Mouse (Mus musculus) forelimb bud, embryonic 11.5 days (tissue): ENCODE measurements around the gene Etnk1.

Source experiments
- DNase-seq: peaks from one replicate; pipeline ENCODE4 v3.0.0-alpha.2; 2012; ENCODE audit warnings: low read depth, low spot score

Etnk1 gene

DNA sequence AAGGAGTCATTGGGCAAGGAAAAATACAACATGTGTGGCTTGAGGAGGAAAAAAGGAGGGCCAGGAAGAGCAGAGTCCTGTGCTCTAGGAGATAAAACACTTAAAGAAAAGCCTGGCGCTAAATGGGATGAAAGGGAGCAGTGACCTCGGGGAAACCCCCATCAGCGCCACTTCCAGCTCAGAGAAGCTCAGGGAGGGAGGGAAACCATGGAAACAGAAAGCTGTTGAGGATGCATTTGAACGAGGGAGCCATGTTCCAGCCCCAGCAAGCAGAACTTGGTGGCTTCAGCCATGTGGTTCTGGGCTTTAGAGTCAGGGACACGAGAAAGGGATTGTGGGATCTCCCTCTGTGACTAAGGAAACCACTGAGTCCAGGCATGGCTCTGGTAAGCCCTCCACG lies 45.7 kb downstream of the Etnk1 start:
- DNase-seq: no peak

DNA sequence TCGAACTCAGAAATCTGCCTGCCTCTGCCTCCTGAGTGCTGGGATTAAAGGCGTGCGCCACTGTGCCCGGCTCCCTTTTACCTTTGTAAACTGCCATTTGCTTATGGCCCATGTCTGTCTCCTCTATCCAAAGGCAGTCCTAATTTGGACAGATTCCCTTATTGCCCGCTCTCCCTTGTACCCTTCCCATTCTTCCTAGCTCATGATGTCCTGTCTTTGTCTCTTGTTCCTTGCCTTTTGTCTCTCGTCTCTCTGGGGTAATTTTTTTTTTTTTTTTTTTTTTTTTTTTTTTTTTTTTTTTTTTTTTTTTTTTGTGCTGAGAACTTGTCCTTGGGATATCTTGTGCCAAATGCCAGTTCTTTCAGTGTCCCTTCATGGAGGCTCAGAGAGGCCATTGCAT lies 46.4 kb downstream of the Etnk1 start:
- DNase-seq: no peak

DNA sequence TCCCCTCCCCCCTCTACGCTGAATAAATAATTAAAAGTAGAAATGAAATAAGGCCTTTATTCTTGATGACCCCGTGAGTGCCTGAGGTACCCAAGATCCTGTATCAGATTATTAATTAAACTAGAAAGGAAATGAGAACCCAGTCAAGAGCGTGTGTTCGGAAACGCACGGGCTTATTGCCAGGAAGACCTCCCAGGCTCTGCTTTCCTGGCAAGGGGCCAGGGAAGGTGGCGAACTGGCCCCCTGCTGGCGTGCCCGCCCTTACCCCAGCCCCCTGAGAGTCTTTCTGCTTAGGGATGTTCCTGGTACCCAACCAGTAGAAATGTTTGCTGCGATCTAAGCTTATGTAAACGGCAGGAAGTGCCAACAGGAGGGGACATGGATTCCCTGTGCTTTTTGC lies 49.2 kb downstream of the Etnk1 start:
- no peak for DNase-seq

DNA sequence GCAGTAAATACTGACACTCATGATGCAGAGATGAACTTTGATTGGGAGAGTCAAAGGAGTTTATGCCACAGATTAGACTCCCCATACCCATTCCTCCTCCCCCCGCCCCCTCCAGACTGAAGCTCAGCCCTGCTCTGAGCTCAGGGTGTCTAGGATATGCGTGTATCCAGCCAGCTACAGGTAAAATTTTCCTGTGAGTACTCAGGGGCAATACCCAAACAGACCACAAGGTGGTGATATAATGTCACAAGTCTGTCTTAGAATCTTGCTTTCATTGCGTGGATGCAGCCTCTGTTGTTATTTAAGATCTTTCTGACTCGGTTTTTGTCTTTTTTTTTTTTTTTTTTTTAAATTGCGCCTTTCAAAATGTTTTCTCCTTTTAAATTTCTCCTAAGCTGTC lies 52.3 kb downstream of the Etnk1 start:
- DNase-seq: peak; percentile 85

DNA sequence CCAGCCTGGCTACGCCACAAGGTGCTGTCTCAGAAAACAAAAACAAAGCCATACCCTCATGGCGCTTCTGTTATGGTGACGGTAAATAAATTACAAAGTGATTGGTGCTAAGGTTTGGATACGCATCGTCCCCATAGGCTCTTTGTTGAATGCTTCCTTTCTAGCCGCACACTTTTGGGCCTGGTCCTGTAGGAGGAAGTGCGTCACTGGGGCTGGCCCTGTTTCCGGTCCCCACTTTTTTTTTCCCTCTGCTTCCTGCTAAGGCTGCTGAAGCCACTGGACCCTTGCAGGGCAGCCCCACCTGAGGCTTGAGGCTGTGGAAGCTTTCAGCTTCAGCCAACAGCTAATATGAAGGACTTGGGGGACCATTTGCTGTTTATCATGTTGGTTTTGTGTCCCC lies 54.2 kb downstream of the Etnk1 start:
- no peak for DNase-seq

DNA sequence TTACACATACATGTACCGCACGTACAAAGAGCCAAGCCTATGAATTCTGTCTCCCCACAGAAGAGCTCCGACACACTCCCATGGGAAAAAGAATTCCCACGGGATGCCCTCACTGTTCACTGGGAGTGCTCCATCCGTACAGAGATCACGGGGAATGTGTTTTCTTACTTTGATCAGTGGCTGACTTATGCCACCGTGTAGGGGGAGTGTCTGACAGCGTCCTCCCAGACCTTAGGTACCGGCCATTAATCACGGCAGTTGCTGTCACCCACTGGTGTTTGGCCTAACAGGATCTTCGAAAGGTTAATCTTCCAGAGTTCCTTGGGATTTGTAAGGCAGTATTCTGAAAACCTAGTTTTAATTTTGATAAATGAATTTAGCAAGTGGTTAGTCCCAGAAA lies 57.0 kb downstream of the Etnk1 start:
- no peak for DNase-seq

DNA sequence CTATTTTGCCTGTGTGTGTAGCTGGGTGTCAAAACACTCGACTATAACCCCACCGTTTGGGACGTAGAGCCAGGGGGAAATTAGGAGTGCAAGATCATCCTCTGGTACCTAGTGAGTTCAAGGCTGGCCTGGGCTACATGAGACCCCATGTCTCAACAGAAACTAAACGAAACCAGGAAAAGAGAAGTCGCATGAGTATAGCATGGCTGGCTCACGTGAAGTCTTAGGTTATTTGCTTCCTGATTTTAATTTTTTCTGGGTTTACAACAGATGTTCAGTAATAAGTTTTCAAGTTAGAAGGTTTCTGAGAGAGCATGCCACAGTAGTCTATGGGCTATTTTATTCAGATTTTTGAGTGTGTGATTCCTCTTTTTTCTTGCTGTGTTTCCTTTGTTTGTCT lies 57.9 kb downstream of the Etnk1 start:
- DNase-seq: no peak

DNA sequence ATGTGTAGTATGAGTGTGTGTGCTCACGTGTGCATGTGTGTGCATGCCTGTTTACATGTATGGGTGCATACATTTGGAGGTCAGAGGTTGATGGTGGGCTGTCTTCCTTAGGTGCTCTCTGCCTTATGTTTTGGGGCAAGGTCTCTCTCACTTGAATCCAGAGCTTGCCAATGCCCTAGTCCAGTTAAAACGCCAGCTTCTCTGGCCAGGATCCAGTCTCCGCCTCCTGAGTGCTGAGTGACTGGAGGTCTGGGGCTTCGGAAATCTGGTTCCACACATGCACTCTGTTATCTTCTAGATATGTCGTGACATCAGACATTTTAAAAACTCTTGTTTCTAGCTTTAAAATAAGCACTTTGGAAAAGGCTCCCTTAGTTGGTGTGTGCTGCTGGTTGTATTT lies 61.7 kb downstream of the Etnk1 start:
- DNase-seq: no peak

DNA sequence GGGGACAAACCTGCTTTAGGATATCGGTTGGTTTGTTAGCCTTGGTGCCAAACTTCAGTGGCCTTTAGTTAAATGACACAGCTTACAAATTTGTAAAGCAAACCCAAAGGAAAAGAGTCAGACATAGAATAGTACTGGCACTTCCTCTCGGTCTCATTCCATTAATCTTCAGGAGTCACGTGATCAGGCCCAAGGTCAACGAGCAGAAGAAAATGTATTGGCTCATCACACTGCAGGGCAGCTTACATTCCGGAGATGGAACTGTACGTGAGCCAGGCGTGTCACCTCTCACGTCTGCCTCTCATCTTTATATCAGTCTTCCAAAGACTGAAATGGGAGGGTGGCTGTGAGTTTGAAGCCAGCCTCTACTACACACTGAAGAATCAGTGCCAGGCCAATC lies 62.9 kb downstream of the Etnk1 start:
- DNase-seq: no peak

DNA sequence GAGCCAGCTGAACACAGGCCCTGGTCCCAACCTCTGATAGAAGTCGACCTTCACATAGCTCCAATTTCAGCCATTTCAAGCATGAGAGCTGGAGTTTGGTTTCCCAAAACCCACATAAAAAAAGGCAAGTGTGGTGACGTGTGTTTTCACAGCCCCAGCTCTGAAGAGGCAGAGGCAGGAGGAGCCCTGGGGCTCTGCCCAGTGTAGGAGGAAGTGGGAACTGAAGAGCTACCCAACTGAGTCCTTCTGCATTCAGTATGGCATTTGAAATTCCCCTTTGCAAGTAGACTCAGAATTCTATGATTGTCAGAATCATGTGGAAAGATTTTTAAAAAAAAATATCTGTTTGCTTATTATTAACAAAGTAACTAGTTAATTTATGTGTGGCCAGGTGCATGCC lies 63.9 kb downstream of the Etnk1 start:
- no peak for DNase-seq

DNA sequence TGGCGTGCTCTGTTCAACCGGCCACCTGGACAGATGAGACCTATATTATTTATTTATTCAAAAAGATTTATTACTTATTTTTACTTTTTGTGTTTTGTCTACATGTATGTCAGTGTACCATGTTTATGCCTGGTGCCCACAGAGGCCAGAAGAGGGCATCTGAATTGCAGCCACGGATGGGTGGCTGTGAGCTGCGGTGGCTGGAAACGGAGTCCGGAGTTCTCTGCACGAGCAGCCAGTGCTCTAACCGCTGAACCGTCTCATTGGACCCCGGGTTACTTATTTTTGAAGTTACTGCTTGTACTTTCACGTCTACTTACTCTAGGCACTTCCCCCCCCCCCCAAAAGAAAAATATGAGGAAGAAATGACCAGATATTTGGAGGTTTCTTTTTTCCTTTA lies 65.7 kb downstream of the Etnk1 start:
- DNase-seq: no peak

DNA sequence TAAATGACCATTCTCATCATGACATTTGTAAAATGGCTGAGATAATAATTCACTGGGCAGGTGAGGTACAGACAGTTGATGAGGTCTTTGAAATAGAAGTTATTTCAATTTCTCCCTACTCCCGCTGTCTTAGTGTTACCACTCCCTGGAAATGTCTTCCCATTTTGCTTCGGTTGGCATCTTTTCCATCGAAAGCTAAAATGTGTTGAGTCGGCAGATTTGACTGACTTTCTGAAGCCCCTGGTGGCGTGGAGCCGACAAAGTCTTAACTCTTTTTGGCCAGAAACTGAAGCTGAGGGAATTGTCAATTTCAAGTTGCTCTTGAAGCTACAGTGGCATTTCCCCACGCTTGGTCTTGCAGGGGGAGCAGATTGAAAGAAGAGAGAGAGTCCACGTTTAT lies 67.8 kb downstream of the Etnk1 start:
- DNase-seq: no peak

DNA sequence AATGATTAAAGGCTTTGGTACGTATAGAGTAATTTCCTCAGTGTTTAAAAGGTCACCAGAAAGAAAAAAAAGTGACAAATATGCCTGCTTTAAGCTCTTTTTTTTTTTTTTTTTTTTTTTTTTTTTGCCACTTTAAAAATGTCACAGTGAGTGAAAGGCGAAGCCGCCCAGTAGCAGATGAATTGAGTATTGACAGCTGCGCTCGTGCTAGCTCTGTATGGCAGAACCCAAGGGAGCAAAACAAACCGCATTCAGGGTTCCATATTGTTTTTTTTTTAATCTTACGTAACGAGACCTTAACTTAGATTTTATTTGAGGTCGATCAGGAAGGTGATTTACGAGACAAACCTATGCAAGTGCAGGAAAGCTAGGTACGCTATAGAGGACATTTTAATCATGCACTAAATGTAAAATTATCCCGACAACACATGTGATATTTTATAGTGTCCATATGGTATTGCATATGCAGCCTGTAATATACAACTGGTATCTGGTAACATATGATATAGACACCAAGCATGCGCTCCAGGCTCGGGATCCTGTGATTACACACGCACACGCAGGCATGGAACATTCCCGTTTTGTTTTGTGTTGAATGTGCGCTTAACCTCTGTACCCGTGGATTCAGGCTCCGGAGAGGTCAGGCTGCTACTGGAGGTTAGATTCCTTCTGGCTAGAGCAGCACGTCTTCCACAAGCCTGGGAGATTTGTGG lies 72.5 kb downstream of the Etnk1 start:
- peak; percentile 19 for DNase-seq

DNA sequence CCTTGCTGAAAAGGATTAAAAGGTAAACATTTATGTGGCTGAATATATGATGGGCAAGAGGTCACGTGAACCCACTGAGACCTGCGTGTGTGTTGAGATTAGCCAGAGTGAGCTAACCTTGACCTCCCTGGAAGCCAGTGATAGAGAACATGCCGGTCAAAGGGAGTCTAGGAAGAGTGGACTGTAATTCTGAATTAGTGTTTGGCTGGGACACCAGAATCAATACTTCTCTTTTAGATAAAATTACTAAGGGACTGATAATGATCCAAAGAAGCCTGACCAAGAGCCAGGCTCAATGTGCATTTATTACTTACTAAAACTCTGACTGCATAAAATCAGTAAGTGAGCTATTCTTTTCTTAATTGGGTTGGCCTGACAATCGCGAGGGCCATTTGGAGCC lies 76.2 kb downstream of the Etnk1 start:
- no peak for DNase-seq

DNA sequence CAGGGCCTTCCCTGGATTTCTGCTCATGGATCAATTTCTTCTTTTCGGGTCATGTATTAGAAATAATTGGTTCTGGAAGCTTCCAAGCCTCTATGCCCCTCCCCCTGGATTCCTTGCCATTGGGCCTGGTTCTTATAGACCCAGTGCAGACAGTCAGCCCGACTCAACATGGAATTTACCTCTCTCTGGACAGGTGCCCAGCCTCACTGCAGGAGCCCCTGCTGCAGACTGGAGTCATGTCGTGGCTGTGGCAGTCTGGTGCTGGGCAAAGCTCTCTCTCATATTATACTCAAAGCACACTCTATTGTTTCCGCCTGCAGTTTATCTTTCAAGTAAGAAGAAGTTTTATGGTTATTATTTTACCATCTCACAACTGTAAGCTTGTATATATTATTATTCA lies 90.9 kb downstream of the Etnk1 start:
- DNase-seq: no peak

DNA sequence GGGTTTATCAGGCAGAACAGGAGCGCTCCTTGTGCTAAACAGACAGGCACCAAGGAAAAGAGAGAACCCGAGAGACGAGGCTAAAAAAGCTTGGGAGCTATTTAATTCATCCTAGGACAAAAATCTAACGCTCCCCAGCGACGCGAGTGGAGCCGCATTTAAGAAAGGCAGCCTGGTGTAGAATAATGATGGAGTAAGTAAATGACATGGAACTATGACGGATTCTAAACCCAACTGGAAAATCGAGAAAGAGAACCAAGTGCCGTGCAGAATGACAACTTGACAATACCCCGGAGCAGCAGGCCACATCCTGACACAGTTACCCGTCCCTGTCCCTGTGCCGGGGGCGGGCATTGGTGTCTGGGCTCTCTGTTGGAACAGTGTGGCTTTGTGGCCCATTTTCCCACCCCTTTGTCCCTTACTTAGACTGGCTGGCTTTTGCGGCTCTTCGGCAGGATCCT lies 92.2 kb downstream of the Etnk1 start:
- no peak for DNase-seq

DNA sequence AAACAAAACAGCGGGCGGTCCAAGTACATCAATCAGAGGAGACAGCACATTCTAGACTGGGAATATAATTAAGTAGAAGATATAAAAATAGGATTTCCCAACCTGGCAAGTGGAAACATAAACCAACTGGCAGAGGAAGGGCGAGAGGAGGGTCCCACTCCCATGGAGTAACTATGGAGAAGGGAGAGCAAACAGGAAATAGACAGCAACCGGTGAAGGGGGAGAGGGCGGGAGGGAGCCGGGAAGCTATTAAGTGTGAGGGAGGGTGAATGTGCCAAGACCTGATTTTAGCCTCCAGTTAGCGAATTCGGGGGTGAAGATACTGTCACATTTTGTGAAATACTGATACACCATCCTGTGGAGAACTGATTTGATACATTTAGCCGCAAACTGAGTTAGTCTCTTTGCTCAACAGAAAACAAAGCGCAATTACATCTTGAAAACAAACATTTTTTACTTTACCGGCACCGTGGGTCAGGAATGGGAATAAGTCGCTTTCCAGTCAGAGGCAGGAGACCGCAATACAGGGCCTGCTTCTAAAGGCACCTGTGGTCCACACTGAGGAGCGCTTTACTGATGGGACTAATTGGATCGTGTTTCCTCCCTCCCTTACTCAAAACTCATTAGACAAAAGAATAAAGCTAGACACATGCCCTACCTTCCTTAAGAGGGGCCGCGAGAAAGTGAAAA lies 93.0 kb downstream of the Etnk1 start:
- DNase-seq: peak; percentile 38

DNA sequence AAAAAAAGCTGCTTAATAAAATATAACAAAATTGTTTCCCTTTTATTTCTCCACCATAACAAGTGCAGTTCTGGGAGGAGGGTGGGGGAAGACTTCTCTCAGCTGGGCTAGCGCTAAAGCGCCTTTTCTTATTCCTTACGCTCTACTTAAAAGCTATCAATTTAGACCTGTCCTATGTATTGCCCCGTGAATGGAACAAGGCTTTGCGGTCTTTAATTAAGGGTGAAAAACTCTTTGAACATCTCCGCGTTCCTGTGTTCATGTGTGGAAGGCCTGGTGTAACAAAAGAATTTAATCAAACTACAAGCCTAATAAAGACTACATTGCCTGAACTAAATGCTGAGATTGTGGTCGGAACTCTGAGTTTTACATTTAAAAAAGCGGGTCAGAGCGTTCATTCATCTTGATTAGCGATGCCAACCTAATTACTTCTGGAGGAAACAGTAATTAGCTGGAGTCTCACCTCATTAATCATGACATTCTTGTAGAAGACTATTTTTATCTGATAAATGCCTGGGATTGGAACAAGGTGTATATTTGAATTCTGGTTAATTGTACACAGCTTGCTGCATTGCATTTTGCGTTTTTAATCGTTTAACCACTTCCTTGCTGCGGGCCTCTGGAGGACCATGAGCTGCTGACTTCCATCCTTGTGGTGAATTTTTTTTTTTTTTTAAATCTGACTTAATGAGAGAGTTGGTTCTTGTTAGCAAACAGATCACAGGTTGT lies 93.7 kb downstream of the Etnk1 start:
- DNase-seq: peak; percentile 49

DNA sequence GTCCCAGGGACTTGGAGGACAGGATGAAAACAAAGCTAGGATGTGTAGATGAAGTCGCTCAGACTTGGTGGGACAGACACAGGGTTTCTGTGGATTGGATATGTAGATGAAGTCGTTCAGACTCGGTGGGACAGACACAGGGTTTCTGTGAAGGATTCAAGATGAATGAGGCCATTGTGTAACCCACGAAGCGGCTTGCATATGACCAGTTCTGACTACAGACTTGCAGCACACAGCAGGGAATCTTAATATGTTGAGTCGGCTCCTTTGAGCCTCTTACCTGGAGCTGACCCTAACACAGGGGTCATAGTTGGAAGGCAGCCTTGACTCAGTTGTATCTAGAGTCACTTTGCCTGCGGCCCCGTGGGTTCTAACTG lies 94.3 kb downstream of the Etnk1 start:
- peak; percentile 18 for DNase-seq

DNA sequence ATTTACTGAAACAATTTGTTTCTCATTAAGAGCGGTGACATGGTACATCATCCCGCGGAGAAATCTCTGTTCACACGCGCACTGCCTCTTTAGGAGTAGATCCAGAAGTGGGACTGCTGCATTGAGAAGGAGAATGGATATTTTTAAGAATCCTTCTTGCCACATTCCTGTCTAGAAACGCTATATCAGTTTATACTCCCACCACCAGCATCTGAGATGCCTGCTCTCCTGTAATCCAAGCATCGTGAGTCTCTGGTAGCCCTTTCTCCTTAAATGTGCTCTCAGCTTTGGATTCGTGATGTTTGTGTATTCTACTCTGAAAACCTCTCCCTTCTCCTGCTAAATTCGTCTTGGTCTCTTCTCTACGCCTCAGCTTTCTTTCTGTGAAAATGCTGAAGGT lies 98.5 kb downstream of the Etnk1 start:
- no peak for DNase-seq

DNA sequence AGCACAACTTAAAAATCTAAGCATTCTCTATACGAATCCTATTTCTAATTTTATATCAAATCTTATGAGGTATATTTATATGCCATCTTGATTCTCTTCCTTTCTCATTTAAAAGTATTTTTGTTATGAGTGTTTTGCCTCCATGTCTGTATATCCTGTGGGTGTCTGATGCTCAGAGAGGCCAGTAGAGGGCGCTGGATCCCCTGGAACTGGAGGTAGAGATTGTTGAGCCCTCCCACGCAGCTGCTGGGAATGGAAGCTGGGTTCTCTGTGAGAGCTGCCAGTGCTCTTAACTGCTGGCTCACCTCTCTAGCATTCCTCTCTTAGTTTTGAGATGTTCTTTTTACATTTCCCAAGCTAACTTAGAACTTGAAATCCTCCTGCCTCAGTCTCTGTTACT lies 112.2 kb downstream of the Etnk1 start:
- no peak for DNase-seq
